Mouse (Mus musculus) ES-Bruce4 (cell line): ENCODE data around the gene Pak7. TPM values are rescaled to one million over a fixed set of nuclear protein-coding genes. Genes with fewer than 3 reads are reported as not detected.

Experiments
- H3K27ac ChIP-seq: 2 replicates; pipeline ENCODE4 v1.5.1; 2012; ENCODE audit warnings: low read length, inconsistent platforms; ENCODE audit not compliant: insufficient read depth
- H3K27me3 ChIP-seq: 2 replicates; pipeline ENCODE4 v1.6.1; 2012; ENCODE audit warnings: mild to moderate bottlenecking, low read length, inconsistent platforms; ENCODE audit not compliant: control insufficient read depth, poor library complexity, insufficient read depth, severe bottlenecking
- H3K36me3 ChIP-seq: 2 replicates; pipeline ENCODE4 v1.6.1; 2012; ENCODE audit warnings: inconsistent platforms, mild to moderate bottlenecking, low read length, moderate library complexity; ENCODE audit not compliant: control insufficient read depth, poor library complexity, insufficient read depth, severe bottlenecking
- H3K4me1 ChIP-seq: one replicate; pipeline ENCODE4 v1.8.1; 2011; ENCODE audit warnings: low read length; ENCODE audit not compliant: control insufficient read depth, insufficient read depth
- H3K4me3 ChIP-seq: 2 replicates; pipeline ENCODE4 v1.5.1; 2011; ENCODE audit warnings: low read depth, mild to moderate bottlenecking, low read length
- H3K9ac ChIP-seq: 2 replicates; pipeline ENCODE4 v1.6.1; 2012; ENCODE audit warnings: low read depth, mild to moderate bottlenecking, inconsistent platforms; ENCODE audit not compliant: poor library complexity, severe bottlenecking
- H3K9me3 ChIP-seq: replicated peaks from 2 replicates; pipeline ENCODE4 v1.6.1; 2012; ENCODE audit warnings: mild to moderate bottlenecking, low read length, inconsistent platforms; ENCODE audit not compliant: control insufficient read depth, poor library complexity, insufficient read depth, severe bottlenecking
- CTCF ChIP-seq: IDR thresholded peaks from one replicate; pipeline ENCODE4 v1.8.1; 2011; ENCODE audit warnings: low read depth, low read length
- EP300 ChIP-seq: IDR thresholded peaks from 2 replicates; pipeline ENCODE4 v1.6.1; 2011; ENCODE audit warnings: low read depth, low read length; ENCODE audit not compliant: insufficient read depth
- POLR2A ChIP-seq: IDR thresholded peaks from one replicate; pipeline ENCODE4 v1.8.1; 2011; ENCODE audit warnings: low read length; ENCODE audit not compliant: insufficient read depth
- polyA plus RNA-seq: library from polyadenylated mRNA; stranded (reverse); fragments of >200 nt; gene quantifications from 2 replicates; pipeline ENCODE4 v1.2.4, GENCODE M21; 2011; ENCODE audit warnings: low read depth; ENCODE audit not compliant: missing spikeins, insufficient read depth, insufficient read length

Gene Pak7
- polyA plus RNA-seq, 1 experiment = not detected

- H3K4me3 ChIP-seq = peak overlapping the region; percentile 26
- no peaks in the 10 kb centered on the region; the same call in 1 of the 2 replicates for H3K27me3 ChIP-seq
- TF ChIP-seq EP300 = no peak
- TF ChIP-seq POLR2A = no peak
- TF ChIP-seq CTCF = no peak
- no peaks in the 10 kb centered on the region for H3K4me1 ChIP-seq
- H3K36me3 ChIP-seq = no peaks in the 10 kb centered on the region
- no peak overlapping the region for H3K27ac ChIP-seq
- no peaks in the 10 kb centered on the region for H3K9me3 ChIP-seq
- H3K9ac ChIP-seq = no peak overlapping the region
Measured at GRCm38 (mm10) chr2:136050793-136051615, 336.8 kb downstream of the Pak7 start.

GRCm38 (mm10) chr2:136048464-136048863 is 339.3 kb downstream of the Pak7 start:
- no peaks in the 10 kb centered on the region for H3K36me3 ChIP-seq
- H3K4me3 ChIP-seq = no peak overlapping the region
- TF ChIP-seq CTCF (no peak), POLR2A (no peak), EP300 (no peak)
- H3K4me1 ChIP-seq = no peaks in the 10 kb centered on the region
- no peak overlapping the region for H3K27ac ChIP-seq
- H3K9ac ChIP-seq = no peak overlapping the region
- H3K9me3 ChIP-seq = no peaks in the 10 kb centered on the region
- no peaks in the 10 kb centered on the region for H3K27me3 ChIP-seq

Other genes with a start within 250 kb of the Pak7 start
- 0.81 TPM in 1 of 2 replicates, not detected in the other for gene Ankef1, start 113.9 kb upstream of the Pak7 start, polyA plus RNA-seq